Mouse (Mus musculus): ENCODE measurements around the gene Ephb1.

- no peak for TF ChIP-seq FLI1 (IDR thresholded peaks at IDR 0.05; ENCODE audit: low read length)
- no peak for TF ChIP-seq GATA1 (IDR thresholded peaks at IDR 0.05; ENCODE audit: borderline replicate concordance, low read length)
Measured at GRCm38 (mm10) chr9:102335571-102336282, 18.8 kb downstream of the Ephb1 start.

Data from megakaryocyte, embryonic 14.5 days (primary cell).